Mouse (Mus musculus) urinary bladder, adult 18-20 months (tissue): ENCODE results near the gene AI182371.

ENCODE experiments used
- DNase-seq, 2 experiments: peaks; one replicate each; pipeline ENCODE4 v3.0.0; 2022; ENCODE audit warnings: low spot score in 2 of 2, mixed read lengths in 2 of 2

The AI182371 gene

DNA sequence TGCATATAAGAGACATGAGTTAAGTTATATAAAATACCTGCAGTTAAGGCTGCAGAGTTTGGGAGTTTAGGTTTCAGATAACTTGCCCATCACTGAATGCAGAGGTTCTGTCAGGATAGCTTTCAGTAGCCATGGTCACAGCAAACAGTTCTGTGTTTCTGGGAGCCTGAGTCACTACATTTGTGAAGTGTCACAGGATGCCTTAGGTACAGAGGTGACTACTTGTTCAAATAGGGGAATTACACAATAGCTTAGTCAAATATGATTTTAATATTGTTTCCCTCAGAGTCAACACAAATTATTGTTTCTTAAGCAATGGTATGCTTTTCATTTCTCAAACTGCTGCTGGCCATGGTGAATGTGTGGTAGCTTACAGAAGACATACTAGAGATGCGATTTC is 32.2 kb downstream of the AI182371 start:
- DNase-seq: no peak

DNA sequence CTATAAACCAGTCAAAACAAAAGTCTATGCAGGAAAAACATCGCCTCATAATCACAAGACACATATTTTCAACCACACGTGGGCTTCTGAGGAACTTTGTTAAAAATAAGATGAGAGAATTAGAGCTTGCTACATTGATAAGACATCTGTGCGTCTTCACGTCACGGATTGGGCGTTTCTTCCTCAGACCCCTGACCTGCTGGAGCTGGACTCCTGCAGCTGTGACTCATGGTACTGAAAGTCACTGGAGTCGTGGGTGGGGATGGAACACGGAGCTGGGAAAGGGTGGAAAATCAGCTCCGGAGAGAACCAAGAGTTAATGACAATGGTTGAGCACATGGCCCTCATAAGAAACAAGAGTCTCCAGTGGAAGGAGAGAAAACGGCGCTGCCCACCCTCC is 34.2 kb downstream of the AI182371 start:
- no peak for DNase-seq

DNA sequence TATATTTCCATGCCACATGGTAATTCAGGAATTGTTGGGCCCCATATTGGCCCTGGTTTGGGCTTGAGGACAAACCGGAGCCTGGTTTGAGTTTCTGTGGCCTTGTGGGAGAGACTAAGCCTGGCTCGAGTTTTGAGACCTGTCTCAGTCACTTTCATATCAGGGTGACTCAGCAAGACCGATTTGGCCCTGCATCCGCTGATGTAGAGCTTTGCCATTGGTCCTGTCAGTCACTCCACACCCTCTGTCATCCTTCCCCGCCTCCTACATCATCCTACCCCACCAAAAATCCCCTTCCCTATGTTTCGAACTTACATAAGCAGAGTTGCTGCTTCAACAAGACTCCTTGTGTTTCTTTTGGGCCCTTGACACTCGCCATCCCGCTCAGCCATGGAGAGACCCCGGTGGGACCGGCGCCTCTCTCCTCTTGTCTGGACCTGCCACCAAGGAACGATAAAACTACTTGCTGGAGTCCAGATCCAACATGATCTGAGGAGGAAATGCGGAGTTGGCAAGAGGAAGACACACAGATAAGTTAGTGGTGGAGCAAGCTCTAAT is 34.7 kb downstream of the AI182371 start:
- no peak for DNase-seq

DNA sequence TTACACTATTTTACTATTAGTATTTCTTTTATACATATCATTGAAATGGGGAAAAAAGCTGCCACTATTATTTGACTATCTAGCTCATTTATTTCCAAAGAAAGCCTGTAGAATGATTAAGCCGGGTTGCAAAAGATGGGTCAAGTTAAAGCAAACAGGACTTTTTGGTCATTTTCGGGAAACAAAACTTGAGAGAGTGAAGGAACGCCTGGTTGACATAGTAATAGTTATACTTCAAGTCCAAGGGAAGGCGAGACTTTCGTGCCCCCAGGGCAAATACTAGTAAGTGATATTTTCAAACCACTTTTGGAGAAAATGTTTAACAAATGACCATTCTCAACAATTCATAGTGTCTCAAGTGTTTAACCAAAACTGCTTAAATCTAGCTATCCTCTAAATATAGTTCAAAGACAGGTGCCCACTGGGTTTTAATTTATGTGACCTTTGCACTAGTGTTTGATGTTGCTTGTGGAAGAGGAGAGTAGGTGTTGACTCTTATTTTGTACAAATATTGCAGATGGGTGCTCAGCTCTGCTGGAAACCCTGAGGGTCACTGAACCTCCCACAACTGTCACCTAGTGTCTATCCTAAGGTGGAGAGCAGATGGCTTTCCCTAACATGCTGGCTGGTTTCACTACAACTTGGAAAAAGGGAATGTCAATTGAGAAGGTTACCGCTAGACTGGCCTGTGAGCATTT is 37.9 kb downstream of the AI182371 start:
- DNase-seq: no peak

DNA sequence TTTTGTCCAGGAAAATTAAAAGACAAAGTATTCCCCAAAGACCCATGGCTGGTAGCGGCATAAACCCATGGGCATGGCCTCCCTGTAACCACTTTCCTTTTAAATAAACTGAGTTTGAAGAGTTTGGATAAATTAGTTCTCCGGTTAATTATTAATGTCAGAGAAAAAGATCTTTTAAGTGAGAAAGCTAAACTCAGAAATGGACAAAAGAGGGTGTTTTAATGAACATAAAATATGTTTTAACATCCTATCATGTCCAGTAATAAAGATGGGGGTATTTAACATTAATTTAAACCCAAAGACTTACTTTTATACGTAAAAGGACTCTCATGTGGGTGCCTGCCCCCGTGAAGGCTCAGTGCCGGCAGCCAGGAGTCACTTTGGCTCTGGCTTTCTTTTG is 40.0 kb downstream of the AI182371 start, which contains the start of gene Hc:
Gene Hc, minus strand, starts transcription at position 101 of the 400 bp plus-strand sequence.
- no peak for DNase-seq

DNA sequence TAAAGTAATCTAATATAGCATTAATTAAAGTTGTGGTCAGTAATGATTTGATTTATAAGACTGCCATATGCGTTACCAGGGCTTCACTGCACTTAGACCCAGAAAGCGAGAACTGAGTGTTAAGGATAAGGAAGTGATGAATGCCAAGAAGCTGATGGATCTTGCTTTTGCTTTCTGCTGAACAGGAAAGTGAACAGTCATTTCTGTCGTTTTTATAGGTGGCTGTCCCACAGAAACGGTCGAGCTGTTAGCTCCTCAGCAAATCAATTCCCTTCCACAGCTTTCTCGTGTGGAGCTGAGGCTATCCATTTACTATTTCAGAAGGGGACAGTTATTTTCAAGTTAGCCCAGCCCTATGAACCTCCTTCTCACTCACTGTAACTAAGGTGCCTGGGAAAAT is 40.4 kb downstream of the AI182371 start:
- DNase-seq: no peak

DNA sequence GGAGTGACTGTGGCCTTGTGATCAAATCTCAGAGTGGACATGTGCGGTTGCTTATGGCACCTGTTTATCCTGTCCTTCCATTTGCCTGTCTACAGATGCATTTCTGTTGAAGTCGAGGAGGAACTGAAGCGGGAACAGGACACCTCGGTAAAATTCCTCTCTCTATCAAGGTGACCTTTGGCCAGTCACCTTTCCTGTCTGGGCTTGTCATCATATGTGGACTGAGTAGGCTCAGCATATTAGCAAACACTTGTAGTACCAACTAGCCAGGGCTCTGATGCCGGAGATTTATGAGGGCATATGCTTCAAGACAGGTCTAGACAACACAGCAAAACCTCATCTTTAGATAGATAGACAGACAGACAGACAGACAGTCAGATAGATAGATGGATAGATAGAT is 41.1 kb downstream of the AI182371 start:
- DNase-seq: no peak

DNA sequence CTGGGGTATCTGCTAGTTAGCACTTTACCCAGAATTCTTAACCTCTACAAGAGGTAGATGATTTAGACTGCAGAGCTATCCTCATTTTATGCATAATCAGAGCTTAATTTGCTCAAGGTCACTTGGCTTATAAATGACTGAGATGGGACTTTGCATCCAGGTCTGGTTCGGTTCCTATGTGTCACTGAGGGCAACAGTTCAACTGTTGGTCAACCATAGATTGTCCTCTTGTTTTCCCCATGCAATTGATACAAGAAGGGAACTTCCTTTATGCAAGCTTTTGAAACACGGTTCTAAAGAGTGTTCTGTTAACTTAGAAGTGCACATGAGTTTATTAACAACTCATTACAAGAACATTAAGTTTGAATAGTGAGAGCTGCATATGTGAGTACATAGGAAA is 43.0 kb downstream of the AI182371 start:
- DNase-seq: no peak

DNA sequence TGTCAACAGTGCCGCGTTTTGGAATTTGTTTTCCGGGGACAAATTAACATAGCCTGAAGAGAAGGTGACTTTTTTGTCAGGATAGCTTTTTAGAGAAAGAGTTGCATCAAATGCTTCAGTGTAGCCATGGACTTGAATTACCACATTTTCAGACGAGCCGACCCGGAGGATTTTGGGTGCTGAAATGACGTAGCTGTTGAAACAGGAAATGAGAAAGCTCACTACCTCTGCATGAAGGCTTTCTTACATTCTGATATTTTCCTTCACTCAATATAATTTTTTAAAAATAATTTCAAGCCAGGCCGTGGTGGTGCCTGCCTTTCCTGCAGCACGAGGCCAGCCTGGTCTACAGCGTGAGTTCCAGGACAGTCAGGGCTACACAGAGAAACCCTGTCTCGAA is 44.1 kb downstream of the AI182371 start:
- no peak for DNase-seq

DNA sequence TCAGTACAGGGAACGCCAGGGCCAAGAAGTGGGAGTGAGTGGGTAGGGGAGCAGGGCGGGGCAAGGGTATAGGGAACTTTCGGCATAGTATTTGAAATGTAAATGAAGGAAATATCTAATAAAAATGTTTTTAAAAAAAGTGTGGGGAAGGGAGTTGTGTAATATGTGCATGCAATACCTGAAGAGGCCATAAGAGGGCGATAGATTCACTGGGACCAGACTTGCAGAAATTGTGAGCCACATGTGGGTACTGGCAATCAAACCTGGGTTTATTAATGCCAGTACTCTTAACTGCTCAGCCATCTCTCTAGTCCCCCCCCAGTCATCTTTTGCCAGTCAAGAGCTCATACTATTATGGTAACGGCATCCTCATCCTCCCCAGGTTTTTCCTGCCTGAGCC is 52.5 kb downstream of the AI182371 start:
- DNase-seq: no peak

DNA sequence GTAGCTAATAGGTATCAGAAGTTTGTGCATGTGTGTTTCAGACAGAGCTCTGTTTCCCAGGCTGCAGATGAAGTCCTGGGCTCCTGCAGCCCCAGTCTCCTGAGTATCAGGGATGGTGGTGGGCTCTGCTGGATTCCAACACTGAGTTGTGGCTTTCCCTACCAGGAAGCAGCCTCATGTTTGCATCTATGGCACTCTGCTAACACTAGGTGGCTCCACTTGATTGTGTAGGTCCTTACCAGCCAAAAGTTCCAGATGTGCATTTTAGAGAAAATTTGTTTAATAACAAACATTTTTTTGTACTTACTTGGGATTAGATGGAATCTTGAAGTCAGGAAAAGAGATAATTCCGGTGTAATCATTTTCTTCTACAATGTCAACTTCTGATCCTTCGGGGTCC is 56.4 kb downstream of the AI182371 start:
- DNase-seq: no peak

DNA sequence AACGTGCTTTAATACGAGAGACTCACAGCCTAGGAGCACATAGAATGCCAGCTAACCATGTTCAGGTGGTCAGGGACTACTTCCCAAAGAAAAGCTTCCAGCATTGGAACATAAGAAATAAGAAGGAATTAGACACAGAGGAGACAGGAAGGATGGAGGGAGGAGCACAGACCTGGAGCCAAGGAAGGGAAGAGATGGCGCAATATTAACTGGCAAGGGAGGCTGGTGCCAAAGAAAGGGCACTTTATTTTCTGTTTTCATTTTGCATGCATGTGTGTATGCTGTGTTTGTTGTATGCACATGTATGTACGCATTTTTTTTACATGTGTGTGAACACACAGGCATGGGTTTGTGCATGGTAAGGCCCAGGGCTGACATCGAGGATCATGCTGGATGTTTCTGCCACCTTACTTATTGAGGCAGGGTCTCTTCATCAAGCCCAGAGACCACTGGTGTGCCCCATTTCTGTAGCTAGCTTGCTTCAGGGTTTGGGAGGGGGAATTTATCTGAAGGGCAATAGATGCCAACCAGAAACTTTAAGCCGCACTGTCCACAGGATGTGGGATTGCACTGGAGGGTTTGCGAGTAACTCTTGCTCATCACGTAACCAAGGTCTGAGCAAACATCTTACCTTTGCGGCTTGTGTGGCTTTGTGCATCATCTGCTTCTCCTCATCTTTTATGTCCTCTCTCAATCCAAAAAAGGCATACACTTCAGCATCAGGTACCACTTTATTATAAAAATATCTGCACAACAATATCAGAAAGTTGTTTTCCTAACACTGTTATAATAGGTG is 62.6 kb downstream of the AI182371 start:
- DNase-seq: no peak
